Mouse (Mus musculus): ENCODE measurements around the gene Rpl32.

The Rpl32 gene

DNA sequence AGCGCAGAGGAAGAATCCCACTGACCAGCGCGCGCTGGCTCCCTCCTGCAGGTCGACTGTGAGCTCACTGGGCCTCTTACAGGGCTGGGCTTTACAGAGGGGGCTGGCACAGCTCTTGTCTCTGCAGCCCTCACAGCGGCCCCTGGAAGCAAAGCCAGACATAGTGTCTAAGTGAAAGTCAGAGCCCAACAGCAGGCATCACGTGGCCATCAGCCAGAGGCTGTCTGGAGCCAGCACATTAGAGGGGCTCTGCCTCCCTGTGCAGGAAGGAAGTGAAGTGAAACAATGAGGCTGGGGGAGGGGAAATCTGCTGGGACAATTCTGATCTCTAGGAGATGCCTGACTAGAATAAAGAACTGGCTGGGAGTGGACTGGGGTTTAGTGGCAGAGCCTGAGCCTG lies 44.4 kb downstream of the Rpl32 start:
- DNase-seq = no peak

- no peak for DNase-seq
Measured at GRCm38 (mm10) chr6:115761995-115762756, 46.4 kb downstream of the Rpl32 start, which contains the start of gene Tmem40. Gene Tmem40 (minus strand): TSS chr6:115762410.

- no peak for DNase-seq
Measured at GRCm38 (mm10) chr6:115760982-115761381, 47.6 kb downstream of the Rpl32 start.

DNA sequence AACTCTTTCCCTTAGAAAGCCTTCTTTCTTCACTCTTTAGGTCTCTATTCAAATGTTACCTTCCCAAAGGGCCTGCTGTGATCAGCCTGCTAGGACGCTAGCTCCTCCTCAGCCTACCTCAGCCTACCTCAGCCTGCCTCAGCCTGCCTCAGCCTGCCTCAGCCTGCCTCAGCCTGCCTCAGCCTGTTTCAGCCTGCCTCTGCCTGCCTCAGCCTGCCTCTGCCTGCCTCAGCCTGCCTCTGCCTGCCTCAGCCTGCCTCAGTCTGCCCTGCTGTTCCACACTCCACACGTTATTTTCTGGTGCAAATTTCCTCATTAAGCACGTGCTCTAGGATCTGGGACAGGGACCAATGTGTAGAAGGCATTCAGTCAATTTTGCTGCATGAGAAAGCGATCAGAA lies 48.4 kb downstream of the Rpl32 start:
- DNase-seq = no peak

- DNase-seq = no peak
Measured at GRCm38 (mm10) chr6:115759461-115759860, 49.1 kb downstream of the Rpl32 start.

DNA sequence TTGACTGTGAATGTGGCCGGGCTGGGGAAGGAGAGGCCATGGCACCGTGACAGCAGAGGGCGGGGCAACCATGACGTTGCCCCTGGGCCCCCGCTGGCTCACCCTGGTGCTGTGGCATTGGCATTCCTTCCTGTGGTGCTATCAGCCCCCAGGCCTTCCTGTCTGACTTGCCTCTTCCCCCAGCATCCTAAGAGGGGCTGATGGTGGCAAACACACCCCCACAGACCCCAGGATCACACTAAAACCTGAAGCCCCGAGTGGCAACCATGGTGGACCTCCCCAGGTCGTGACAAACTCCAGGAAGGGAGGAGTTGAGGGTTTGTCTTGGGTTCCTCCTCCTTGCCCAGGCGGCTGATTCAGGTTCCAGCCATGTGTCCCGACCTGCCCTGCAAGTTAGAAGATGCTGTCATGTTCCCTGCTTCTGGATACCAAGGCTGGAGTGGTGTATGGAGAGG lies 49.5 kb downstream of the Rpl32 start:
- DNase-seq = no peak

DNA sequence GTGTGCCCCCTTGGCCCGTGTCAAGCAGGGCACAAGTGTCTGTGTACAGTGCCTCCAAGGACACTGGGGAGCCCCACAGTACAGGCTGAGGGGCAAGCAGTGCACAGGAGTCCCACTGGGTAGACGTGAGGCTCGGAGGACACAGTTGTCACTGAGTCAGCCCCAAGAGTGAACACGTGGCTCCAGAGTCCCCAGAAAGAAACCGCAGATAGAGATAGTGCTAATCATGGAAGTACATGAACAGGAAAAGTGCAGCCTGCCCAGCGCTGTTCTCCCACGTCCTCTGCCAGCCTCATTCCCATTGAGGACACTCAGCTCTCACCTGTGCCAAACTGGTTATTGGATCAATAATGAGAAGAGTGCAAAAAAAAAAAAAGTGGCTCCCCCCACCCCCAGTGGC lies 53.0 kb downstream of the Rpl32 start:
- DNase-seq = no peak

Data from cerebellum, postnatal 36 days (tissue).